Mouse (Mus musculus) G1E (cell line): ENCODE data around the gene Coro2b.

Experiments
- CTCF ChIP-seq: IDR thresholded peaks from 2 replicates; pipeline ENCODE4 v1.5.1; 2012; ENCODE audit warnings: low read depth, low read length, inconsistent platforms, mixed read lengths
- GATA1 ChIP-seq: IDR thresholded peaks from 2 replicates; pipeline ENCODE4 v1.6.1; 2012; ENCODE audit warnings: borderline replicate concordance, low read length, inconsistent platforms, mixed read lengths
- GATA2 ChIP-seq: IDR thresholded peaks from 2 replicates; pipeline ENCODE4 v1.6.1; 2012; ENCODE audit warnings: low read depth, low read length, inconsistent platforms, borderline replicate concordance
- TAL1 ChIP-seq: conservative IDR thresholded peaks from 2 replicates; pipeline ENCODE4 v1.6.1; 2012; ENCODE audit warnings: low read depth, low read length, inconsistent platforms, mixed read lengths

DNA sequence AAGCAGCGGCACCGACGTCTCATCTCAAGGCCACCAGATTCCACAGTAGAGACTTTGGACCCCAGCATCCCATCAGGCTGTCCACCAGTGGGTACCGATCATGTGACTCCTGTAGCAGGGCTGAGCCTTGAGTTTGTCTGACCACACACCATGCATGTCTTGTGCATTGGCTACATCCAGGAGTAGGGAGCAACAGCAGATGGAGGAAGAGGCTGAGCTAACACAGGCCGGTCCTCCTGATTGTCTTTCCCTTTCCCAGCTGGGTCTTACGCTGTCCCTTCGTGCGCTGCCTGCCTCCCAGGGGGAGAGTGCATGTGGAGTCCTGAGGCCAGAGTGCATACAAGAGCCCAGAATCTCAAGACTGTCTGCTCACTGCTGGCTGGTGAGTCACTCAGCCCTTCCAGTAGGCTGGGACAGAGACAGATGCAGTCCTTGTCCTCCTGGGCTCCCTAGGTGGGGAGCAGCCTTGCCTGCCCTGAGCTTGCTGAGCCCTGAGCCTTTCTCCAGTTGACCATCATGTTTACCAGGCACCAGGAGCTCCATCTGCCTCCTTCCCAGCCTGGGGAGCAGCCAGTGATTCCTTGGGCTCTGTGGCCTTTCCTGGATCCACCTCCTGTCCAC, 84.4 kb downstream of the Coro2b start:
- TF ChIP-seq CTCF (no peak), GATA2 (no peak), TAL1 (no peak), GATA1 (no peak)
